ENCODE assay signal across 7 mouse cellular contexts in genomic region chr4:83500154-83501036, GRCm38 (mm10). TPM values are rescaled to one million over a fixed set of nuclear protein-coding genes. Genes with fewer than 3 reads are reported as not detected.
DNase-seq lines count a peak whose midpoint lies in the region; ATAC-seq and TF ChIP-seq lines count a peak whose summit lies in the region.

No protein-coding gene starts in this region.

- peak; percentile 56; the same call in 1 of the 2 replicates for ATAC-seq in lung, embryonic 14.5 days (ENCODE audit: insufficient read depth)
- ATAC-seq in neural tube, embryonic 12.5 days (ENCODE audit: low FRiP score, low read depth) = peak; percentile 86
- no peak for ATAC-seq in erythroid progenitor cell, adult 5-6 weeks (replicated peaks; ENCODE audit: low FRiP score, poor library complexity, severe bottlenecking)

- H3K9ac ChIP-seq in lung, embryonic 14.5 days = peak overlapping the region; percentile 8; the same call in 1 of the 2 replicates
- H3K9ac ChIP-seq in neural tube, embryonic 12.5 days = no peak overlapping the region

- no peaks in the 10 kb centered on the region for H3K4me1 ChIP-seq in lung, embryonic 14.5 days (ENCODE audit: insufficient read depth)
- no peaks in the 10 kb centered on the region for H3K4me1 ChIP-seq in embryonic fibroblast, embryonic 13.5 days (ENCODE audit: control insufficient read depth, insufficient read depth, low read length)
- 0 out of 2 replicates have a peak, but pooled peaks cover 3% of the 10 kb centered on the region for H3K4me1 ChIP-seq in neural tube, embryonic 12.5 days

- H3K4me3 ChIP-seq in lung, embryonic 14.5 days (ENCODE audit: low read depth, low read length) = peak overlapping the region; percentile 18
- H3K4me3 ChIP-seq in embryonic fibroblast, embryonic 13.5 days (ENCODE audit: insufficient read depth, low read length) = no peak overlapping the region
- H3K4me3 ChIP-seq in neural tube, embryonic 12.5 days = peak overlapping the region; percentile 30

- peak; percentile 59 for DNase-seq in lung, embryonic 14.5 days
- no peak for DNase-seq in lung, adult 18-20 months
- DNase-seq in layer of hippocampus, adult 9-11 months = peak; percentile 20
- DNase-seq in spleen, adult 18-20 months = no peak

- no peaks in the 10 kb centered on the region for H3K36me3 ChIP-seq in lung, embryonic 14.5 days (ENCODE audit: insufficient read depth)
- H3K36me3 ChIP-seq in neural tube, embryonic 12.5 days = no peaks in the 10 kb centered on the region

- H3K27me3 ChIP-seq in lung, embryonic 14.5 days (ENCODE audit: insufficient read depth, low read length) = no peaks in the 10 kb centered on the region
- H3K27me3 ChIP-seq in neural tube, embryonic 12.5 days (replicated peaks) = no peaks in the 10 kb centered on the region

- no peak for TF ChIP-seq POLR2A in embryonic fibroblast, embryonic 13.5 days (IDR thresholded peaks at IDR 0.05; ENCODE audit: low read depth, low read length)

- H3K4me2 ChIP-seq in lung, embryonic 14.5 days = peak overlapping the region; percentile 57
- H3K4me2 ChIP-seq in neural tube, embryonic 12.5 days (replicated peaks) = peak overlapping the region; percentile 53

- no peaks in the 10 kb centered on the region for H3K9me3 ChIP-seq in lung, embryonic 14.5 days (ENCODE audit: low read depth, low read length)
- no peaks in the 10 kb centered on the region for H3K9me3 ChIP-seq in neural tube, embryonic 12.5 days

- TF ChIP-seq CTCF in lung, embryonic 14.5 days (IDR thresholded peaks at IDR 0.05; ENCODE audit: low read depth) = no peak
- TF ChIP-seq CTCF in embryonic fibroblast, embryonic 13.5 days (IDR thresholded peaks at IDR 0.05; ENCODE audit: borderline replicate concordance, insufficient read depth, low read length) = peak; percentile 17; the same call in 1 of the 2 replicates

- H3K27ac ChIP-seq in lung, embryonic 14.5 days (ENCODE audit: low read depth) = no peak overlapping the region
- no peak overlapping the region for H3K27ac ChIP-seq in embryonic fibroblast, embryonic 13.5 days (ENCODE audit: insufficient read depth, low read length)
- H3K27ac ChIP-seq in neural tube, embryonic 12.5 days = no peak overlapping the region

- 7% methylated on average over 22 of the region's 22 CpGs for WGBS in lung, embryonic 14.5 days
- 8% methylated on average over 22 of the region's 22 CpGs for WGBS in neural tube, embryonic 12.5 days

RNA-seq across cellular contexts. Expression of gene Psip1, which starts 14.1 kb away (rescaled TPM):
- polyA plus RNA-seq in lung, embryonic 14.5 days (2014; fragmentation: Nextera tagmentation; extraction: Ambion mirVana) = 156 and 170 TPM in 2 replicates
- 110 and 180 TPM in 2 replicates for polyA plus RNA-seq in embryonic fibroblast, embryonic 13.5 days (2011; ENCODE audit: insufficient read length, low read depth, missing spikeins)
- 337 and 394 TPM in 2 replicates for polyA plus RNA-seq in neural tube, embryonic 12.5 days (2016; fragmentation: Nextera tagmentation; extraction: Ambion mirVana)
- total RNA-seq in erythroid progenitor cell, adult 5-6 weeks (2015; ENCODE audit: low replicate concordance) = 223 and 246 TPM in 2 replicates
- total RNA-seq in erythroid progenitor cell, adult 5-6 weeks (2017; ENCODE audit: low replicate concordance) = 217 and 225 TPM in 2 replicates

RNA-seq across cellular contexts. Expression of gene Ccdc171, which starts 24.9 kb away (rescaled TPM):
- 3.1 and 3.5 TPM in 2 replicates for polyA plus RNA-seq in lung, embryonic 14.5 days (2014; fragmentation: Nextera tagmentation; extraction: Ambion mirVana)
- polyA plus RNA-seq in embryonic fibroblast, embryonic 13.5 days (2011; ENCODE audit: insufficient read length, low read depth, missing spikeins) = 2.4 TPM in 2 replicates
- 4.4 and 5.5 TPM in 2 replicates for polyA plus RNA-seq in neural tube, embryonic 12.5 days (2016; fragmentation: Nextera tagmentation; extraction: Ambion mirVana)
- 2.5 and 12.6 TPM in 2 replicates for total RNA-seq in erythroid progenitor cell, adult 5-6 weeks (2015; ENCODE audit: low replicate concordance)
- 4.9 and 8.0 TPM in 2 replicates for total RNA-seq in erythroid progenitor cell, adult 5-6 weeks (2017; ENCODE audit: low replicate concordance)

Comparison
In these comparisons a context has a peak if more than half of its experiments do, and no peak if none do; other contexts are left out.
1. DNase-seq: peak in lung, embryonic 14.5 days (single experiment) and layer of hippocampus, adult 9-11 months (single experiment); none in lung, adult 18-20 months (0 of 2) and spleen, adult 18-20 months (0 of 2).